Mouse (Mus musculus) heart, adult 9 months (tissue): ENCODE results near the gene Slc48a1.
A peak's percentile ranks its signal among the peaks of the same experiment; 100 is the strongest.

Experiments
- DNase-seq, 2 experiments: peaks; one replicate each; pipeline ENCODE4 v3.0.0; 2022; ENCODE audit warnings: low spot score in 2 of 2

Gene Slc48a1

DNA sequence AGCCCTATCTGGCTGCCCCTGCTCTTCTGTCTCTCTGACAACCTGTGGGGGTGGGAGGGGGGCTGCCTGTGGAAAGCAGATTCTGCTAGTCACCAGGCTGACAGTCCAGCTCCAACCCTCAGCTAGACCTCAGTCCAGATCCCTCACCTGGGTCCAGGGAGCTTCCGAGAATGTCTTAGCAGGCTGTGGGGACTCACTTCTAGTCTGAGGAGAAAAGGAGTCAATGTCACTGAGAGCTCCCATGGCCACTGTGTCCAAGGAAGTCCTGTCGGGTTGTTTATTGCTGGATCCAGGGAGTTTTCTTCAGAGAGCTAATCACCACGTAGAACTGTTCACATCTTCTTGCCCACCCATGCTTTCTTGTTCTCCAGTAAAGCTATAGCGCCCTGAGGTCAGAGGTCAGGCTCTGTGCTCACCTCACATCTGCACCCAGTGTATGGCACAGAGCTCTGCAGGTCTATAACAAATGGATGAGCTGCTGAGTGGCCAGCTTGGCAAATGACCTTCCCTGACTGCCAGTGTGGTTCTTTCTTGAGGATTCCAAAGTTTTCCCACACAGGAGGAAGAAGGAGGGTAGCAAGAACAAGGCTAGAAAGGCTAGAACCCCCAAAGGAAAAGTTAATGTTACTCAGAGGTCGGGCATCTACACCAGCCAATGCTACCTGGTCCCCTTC, 48.4 kb downstream of the Slc48a1 start:
- DNase-seq = no peak

- no peak for DNase-seq
Observed at GRCm38 (mm10) chr15:97827401-97827800, 49.1 kb downstream of the Slc48a1 start.

DNA sequence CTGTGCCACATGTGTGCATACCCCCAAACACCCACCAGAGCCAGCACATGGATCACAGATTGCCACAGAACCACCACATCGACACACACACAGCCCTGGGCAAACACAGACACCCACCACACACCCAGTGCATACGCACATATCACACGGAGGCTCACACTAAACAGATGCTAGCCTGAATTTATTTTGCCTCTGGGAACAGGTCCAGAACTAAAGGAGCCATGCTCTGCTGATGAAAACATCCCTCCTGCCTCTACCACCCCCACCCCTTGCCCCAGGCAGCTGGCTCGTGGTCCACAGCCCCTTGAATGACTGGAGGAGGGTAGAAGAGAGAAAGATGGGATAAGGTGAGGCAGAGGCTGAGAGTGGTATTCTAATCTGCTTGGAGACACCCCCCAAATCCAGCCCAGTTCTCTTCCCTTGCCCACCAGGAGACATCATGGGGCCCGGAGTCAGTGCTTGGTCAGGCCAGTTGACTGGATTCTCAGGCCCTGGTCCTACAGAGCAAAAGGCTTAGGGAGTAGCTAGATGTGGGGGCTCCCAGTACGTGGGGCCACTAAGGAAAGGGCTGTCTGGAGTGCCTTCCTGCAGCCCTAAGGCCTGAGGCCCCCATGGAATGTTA, 50.0 kb downstream of the Slc48a1 start:
- DNase-seq = no peak

GRCm38 (mm10) chr15:97828901-97829338, 50.6 kb downstream of the Slc48a1 start:
- DNase-seq = peak; percentile 50 to 64

DNA sequence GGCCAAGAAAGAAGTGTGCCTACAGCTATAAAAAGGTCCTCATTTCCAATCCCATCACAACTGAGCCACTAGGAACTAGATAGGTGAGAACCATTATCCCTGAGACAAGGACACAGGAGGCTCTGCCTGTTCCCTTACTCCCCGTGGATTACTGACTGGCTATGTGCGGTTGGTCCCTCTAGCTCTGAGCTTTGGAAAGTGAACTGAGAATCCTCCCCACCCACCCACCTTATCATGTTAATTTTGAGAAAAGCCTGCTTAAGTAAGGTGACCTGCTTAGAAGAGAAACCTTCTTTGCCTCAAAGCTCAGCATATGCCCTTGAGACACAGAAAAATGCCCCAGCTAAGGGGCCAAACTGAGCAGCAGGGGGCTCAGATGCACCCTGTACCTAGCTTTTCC, 51.1 kb downstream of the Slc48a1 start:
- no peak for DNase-seq

- DNase-seq = peak; percentile 55 to 65
Observed at GRCm38 (mm10) chr15:97830253-97830787, 52.0 kb downstream of the Slc48a1 start.

DNA sequence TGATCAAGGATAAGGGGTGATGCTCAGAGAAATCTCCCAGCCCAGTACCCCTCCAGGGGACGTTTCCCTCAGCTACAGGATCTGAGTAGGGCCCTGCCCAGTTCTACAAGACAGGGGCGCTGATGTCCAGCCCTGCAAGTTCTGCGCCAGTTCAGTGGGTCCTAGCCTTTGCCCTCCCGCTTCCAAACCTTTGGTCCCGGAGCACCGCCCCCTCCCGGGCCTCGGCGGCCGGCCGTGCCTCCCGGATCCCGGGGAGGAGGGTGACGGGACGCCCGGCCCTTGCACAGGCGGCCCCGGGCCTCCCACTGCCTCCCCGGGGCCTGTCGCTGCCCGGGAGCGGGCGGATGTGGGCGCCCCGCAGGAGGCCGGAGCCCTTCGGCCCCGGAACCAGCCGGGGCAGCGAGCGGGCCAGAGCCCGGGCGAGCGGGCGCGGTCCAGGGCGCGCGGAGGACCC, 52.5 kb downstream of the Slc48a1 start:
- peak; percentile 58 to 63 for DNase-seq

DNA sequence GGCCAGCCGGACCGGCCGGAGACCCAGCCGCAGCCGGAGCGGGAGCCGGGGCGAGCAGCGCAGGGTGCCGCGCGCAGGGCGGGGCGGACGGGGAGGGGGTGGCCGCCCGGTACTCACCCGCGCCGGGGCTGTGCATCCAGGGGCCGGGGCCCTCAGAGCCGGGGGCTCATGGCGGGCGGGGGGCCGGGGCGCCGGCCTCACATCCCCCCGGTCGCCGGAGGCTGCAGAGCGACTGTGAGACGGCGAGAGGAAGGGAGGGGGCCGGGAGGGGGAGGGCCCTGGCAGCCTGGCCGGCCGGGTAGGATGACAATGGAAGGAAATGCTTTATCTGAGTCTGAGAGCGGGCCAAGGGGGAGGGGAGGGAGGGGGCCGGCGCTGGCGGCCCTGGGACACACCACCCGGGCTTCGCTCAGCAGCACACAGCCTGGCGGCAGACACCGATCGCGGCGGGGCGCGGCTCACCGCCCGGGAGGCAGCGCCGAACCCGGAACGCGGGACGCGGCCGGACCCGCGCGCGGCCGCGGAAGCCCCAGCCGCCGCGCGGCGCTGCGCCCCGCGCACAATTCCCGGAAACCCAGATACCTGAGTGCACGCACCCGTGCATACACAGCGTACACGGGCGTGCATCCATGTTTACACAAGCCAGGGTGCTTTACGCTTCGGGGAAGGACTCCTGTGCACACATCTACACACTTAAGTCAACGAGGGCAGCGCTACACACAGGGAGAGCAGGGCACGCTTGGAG, 53.1 kb downstream of the Slc48a1 start:
- DNase-seq = peak; percentile 79 to 84

DNA sequence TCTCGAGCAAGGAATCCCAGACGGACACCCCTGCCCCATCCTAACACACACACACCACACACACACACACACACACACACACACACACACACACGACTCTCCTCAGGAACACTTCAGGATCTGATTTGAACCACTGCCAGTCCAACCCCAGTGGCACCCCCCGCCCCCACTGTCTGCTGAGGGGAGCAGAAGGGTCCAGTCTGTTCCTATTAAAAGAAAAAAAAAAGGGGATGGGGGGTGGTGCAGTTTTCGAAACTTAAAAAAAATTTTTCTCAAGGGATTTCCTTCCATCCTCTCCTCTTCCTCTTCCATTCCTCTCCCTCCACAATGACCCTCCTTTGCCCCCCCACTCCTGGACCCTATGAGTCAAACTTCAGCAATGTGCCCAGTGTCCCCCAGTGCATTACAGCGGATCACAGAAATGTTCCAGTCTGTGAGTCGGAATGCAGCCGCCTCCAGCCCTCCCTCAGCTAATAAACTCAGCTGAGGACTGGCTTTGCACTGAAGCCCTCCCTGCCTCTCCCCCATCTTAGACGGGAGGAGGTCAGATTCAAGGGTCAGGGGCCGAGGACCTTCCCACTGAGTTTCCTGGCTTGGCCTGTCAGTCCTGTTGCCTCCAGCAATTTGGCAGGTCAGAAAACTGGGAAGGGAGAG, 53.8 kb downstream of the Slc48a1 start:
- peak; percentile 67 for DNase-seq

DNA sequence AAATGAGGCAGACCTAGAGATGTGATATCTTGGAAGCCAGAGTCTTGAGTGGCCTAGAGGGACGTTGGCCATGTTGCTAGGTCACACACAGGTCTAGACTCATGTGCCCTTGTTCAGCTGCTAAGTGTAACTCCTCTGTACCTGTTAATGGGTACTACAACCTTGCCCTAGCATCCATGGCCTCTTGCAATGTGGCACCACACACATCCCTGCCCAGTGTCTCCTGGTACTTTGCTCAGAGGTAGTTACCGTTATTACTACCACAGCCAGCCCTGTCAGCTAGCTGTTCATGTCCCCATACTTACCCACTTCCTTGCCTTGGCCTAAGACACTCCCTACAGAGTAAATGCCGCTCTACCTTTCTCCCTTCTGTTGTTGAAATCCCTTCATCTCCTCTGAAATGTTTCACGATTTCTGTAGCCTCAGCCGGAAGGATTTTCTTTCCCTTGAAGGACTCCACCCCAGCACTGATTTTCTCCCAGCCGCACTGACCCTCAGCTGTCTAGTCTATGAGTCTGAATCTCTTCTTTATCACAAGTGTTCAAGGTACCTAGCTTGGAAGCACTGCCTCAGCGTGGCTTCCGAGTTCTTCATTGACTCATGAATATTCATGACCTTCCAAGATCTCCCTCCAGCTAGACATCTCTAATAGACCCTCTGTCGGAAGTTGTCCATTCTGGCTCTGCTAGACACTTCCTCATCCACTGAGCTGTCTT, 54.6 kb downstream of the Slc48a1 start:
- DNase-seq = no peak

GRCm38 (mm10) chr15:97836153-97836893, 58.0 kb downstream of the Slc48a1 start:
- DNase-seq = no peak

GRCm38 (mm10) chr15:97836894-97837247, 58.6 kb downstream of the Slc48a1 start:
- no peak for DNase-seq

GRCm38 (mm10) chr15:97837491-97838061, 59.3 kb downstream of the Slc48a1 start:
- DNase-seq = peak; percentile 57 to 60

DNA sequence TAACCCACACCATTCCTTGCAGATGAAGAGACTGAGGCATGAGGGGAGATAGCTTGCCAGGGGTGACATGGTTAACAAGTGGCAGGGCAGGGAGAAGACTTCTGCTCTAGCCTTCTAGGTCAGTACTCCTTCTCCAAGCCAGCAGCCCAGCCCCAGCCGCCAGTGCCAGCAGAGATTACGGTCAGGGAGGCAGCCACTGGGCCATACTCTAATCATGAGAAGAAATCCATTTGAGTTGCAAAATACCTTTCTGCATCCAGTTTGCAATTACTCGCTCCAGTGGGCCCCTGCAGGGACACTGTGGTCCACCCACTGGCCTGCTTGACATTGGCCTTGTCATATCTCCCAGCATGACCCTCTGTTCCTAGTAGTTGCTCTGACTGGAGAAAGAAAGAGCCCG, 60.1 kb downstream of the Slc48a1 start:
- peak in 1 of 2 experiments; percentile 21 for DNase-seq

DNA sequence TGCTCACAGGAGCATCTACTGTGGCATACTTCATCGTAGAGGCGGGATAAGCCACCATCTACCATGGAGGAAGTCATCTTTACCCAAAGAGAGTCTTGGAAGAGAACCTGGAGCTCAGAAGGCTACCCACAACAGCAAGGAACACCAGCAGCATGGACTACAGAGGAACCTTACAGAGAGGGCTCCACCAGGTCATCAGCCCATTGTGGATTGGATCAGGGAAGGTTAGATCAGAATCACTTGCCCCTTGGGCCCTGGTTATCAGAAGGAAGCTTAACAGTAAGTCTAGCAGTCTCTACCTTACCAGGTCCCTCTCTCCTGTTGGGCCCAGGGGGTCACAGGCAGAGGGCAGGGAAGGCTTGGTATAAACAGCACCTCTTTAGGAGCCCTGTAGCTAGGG, 60.7 kb downstream of the Slc48a1 start:
- DNase-seq = no peak

DNA sequence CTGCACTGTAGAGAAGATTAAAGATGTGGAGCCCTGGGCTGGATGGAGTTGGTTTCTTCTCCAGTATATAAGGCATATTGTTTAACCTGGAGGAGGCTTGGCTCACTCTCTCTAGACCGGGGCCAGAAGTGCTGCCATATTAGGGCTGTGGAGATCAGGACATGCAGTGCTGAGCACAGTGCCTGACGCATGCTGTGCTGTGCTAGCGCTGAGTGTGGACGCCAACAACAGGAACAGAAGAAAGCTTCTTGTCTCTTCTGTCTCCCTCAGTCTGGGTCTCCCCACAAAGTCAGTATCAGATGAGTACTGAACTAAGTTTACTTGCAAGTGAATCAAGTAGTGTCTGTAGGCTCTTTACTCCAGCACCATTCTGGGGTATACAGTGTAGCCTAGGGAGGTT, 61.2 kb downstream of the Slc48a1 start:
- DNase-seq = peak in 1 of 2 experiments; percentile 39

DNA sequence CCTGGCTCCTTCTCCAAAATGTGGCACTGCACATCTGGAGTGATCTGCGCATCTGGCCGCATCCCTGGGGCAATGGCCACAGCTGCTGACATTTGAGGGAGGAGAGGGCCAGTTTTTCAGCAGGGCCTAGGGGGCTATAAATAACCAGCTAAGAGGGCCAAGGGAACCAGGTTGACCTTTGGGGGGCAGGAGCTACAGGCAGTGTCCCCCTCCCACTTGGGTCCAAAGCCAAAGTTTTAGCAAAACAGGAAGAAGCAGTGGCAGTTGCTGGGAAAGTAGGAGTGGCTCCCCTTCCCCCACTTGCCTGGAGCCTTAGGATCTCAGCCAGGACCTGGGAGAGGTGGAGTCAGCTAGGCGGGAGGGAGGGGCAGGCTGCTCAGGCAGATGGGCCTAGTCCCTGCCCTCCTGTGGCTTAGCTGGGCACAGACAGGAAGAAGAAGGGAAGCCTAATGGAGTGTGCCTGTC, 61.7 kb downstream of the Slc48a1 start:
- peak; percentile 90 to 91 for DNase-seq

DNA sequence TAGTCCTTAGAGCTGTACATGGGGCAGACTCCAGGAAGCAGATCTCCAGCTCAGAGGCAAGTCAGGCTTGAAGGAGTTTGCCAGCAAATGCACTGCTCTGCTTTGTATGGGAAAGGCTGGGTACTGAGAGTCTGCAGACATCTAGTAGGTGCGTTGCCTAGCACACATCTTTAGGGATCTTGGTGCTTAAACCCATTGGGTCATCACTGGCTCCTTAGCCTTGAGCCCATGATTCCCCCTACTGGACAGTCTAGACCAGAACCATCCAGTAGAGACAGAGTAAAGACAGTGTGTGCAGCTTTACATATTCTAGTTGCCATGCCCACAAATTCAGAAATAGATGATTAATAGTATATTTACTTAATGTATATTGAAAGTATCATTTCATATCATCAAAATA, 62.5 kb downstream of the Slc48a1 start:
- DNase-seq = no peak

GRCm38 (mm10) chr15:97841383-97841782, 63.1 kb downstream of the Slc48a1 start:
- DNase-seq = no peak

- DNase-seq = no peak
Observed at GRCm38 (mm10) chr15:97842058-97842457, 63.7 kb downstream of the Slc48a1 start.
